Mouse (Mus musculus): Measurements from ENCODE around the gene Vmn2r16. TPM values are rescaled to one million over a fixed set of nuclear protein-coding genes. Genes with fewer than 3 reads are reported as not detected.

The Vmn2r16 gene
- not detected in 2 replicates for total RNA-seq (2014; rRNA removed)
- not detected in 2 replicates for polyA plus RNA-seq (2015; fragmentation: Nextera tagmentation; extraction: Ambion mirVana)

DNA sequence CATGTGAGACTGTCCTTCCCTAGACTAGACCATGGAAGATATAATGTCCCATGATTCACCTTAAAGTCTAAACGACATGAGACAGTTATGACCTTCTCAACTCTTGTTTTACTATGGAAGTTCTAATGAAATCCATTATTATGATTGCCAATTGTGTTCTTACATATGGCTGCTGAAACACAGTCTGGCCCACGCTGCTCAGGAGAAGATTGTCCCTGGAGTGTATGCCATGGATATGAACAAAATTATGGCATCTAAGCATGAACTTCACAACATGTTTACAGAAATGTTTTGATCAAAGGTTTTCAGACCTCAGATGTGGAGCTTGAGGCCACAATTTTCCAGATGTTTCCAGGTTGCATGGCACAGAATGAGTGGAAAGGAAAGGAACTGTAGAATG, at the start of gene Vmn2r16:
Gene Vmn2r16 (plus strand): TSS at position 301 of the 400 bp plus-strand sequence.
- no peak for TF ChIP-seq CTCF (IDR thresholded peaks at IDR 0.05; ENCODE audit: low read depth)
- no peak within 1 kb of the TSS for H3K9ac ChIP-seq

DNA sequence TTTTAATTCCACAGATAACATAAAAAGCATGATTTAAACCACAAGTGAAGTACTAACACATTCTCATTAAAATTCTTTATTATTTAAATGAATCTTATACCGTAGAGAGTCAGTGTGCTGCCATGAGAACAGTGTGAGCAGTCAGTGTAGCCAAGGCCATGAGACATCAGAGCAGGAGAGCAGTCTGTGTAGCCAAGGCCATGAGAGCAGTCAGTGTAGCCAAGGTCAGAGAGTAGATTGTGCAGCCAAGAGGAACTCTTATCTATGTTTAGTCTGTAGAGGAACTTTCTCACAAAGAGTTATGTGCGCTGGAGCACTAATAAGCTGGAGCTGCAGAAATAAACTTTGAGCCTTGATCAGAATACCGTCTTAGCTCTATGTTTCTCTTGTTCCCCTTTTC, 35.3 kb upstream of the Vmn2r16 start:
- Histone ChIP-seq H3K27ac (ENCODE audit: low read depth, low read length) (no peak overlapping the region), H3K36me3 (ENCODE audit: insufficient read depth) (no peaks in the 10 kb centered on the region), H3K9me3 (ENCODE audit: low read length) (no peaks in the 10 kb centered on the region), H3K4me3 (ENCODE audit: low read depth, low read length) (no peak overlapping the region), H3K9ac (no peak overlapping the region), H3K4me2 (ENCODE audit: low read depth) (no peak overlapping the region), H3K27me3 (ENCODE audit: insufficient read depth, low read length) (no peaks in the 10 kb centered on the region), H3K4me1 (ENCODE audit: insufficient read depth) (no peaks in the 10 kb centered on the region)
- 83% methylated on average over 3 of the region's 3 CpGs for WGBS
- DNase-seq (no peak), ATAC-seq (no peak)
- TF ChIP-seq CTCF (IDR thresholded peaks at IDR 0.05; ENCODE audit: low read depth) = no peak

More for the DNA sequence above, at the start of gene Vmn2r16:
- Histone ChIP-seq H3K9me3 (ENCODE audit: low read length) (peaks cover 7% of the 10 kb centered on the region; the same call in 1 of the 2 replicates), H3K27ac (ENCODE audit: low read depth, low read length) (no peak within 1 kb of the TSS), H3K4me1 (ENCODE audit: insufficient read depth) (no peaks in the 10 kb centered on the region), H3K27me3 (ENCODE audit: insufficient read depth, low read length) (no peaks in the 10 kb centered on the region), H3K4me3 (ENCODE audit: low read depth, low read length) (no peak within 1 kb of the TSS), H3K4me2 (ENCODE audit: low read depth) (no peak within 1 kb of the TSS), H3K36me3 (ENCODE audit: insufficient read depth) (no peaks in the 10 kb centered on the region)
- no peak for DNase-seq
- no peak for ATAC-seq
- WGBS = 49% methylated on average over 2 of the region's 2 CpGs

DNA sequence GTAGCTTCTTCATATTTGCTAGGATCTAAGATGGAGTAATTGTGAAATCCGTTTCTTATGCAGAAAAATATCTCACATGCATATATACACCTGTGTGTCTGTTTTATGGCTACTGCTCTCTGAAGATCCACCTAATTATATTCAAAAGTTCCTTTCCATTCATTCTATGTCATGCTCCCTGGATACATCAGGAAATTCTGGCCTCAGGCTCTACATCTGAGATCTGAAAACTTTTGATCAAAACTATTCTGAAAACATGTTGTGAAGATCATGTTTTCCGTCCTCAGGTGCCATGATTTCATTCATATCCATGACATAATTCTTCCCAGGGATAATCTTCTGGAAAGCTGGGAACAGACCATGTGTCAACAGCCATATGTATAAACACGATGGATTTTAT, 32.4 kb upstream of the Vmn2r16 start, which contains the start of gene Vmn2r15:
Gene Vmn2r15 (minus strand): TSS at position 101 of the 400 bp plus-strand sequence.
- H3K4me3 ChIP-seq (ENCODE audit: low read depth, low read length) = no peak within 1 kb of the TSS
- H3K36me3 ChIP-seq (ENCODE audit: insufficient read depth) = no peaks in the 10 kb centered on the region
- H3K27me3 ChIP-seq (ENCODE audit: insufficient read depth, low read length) = no peaks in the 10 kb centered on the region
- 57% methylated on average over 3 of the region's 3 CpGs for WGBS
- TF ChIP-seq CTCF (IDR thresholded peaks at IDR 0.05; ENCODE audit: low read depth) = no peak
- ATAC-seq = no peak
- DNase-seq = no peak
- no peak within 1 kb of the TSS for H3K4me2 ChIP-seq (ENCODE audit: low read depth)
- H3K9ac ChIP-seq = no peak within 1 kb of the TSS
- no peaks in the 10 kb centered on the region for H3K4me1 ChIP-seq (ENCODE audit: insufficient read depth)
- no peaks in the 10 kb centered on the region for H3K9me3 ChIP-seq (ENCODE audit: low read length)
- H3K27ac ChIP-seq (ENCODE audit: low read depth, low read length) = no peak within 1 kb of the TSS

DNA sequence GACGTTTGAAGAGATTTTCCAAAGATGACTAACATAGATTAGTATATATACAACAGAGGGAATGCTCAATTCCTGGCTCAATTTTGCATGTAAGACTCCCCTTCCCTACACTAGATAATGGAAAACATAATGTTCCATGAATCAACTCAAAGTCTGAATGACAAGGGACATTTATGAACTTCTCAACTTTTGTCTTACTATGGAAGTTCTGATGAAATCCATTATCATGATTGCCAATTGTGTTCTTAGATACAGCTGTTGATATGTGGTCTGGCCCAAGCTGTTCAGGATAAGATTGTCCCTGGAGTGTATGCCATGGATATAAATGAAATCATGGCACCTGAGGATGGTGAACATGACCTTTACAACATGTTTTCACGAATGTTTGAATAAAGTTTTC, 89.4 kb downstream of the Vmn2r16 start, which contains the start of gene Vmn2r17:
Gene Vmn2r17 (plus strand): TSS at position 301 of the 400 bp plus-strand sequence.
- 60% methylated on average over 2 of the region's 2 CpGs for WGBS
- ATAC-seq = no peak
- no peak for TF ChIP-seq CTCF (IDR thresholded peaks at IDR 0.05; ENCODE audit: low read depth)
- no peaks in the 10 kb centered on the region for H3K4me1 ChIP-seq (ENCODE audit: insufficient read depth)
- DNase-seq = no peak
- H3K4me2 ChIP-seq (ENCODE audit: low read depth) = no peak within 1 kb of the TSS
- H3K36me3 ChIP-seq (ENCODE audit: insufficient read depth) = no peaks in the 10 kb centered on the region
- H3K4me3 ChIP-seq (ENCODE audit: low read depth, low read length) = no peak within 1 kb of the TSS
- H3K9me3 ChIP-seq (ENCODE audit: low read length) = 0 out of 2 replicates have a peak, but pooled peaks cover 3% of the 10 kb centered on the region
- no peak within 1 kb of the TSS for H3K9ac ChIP-seq
- H3K27ac ChIP-seq (ENCODE audit: low read depth, low read length) = no peak within 1 kb of the TSS
- H3K27me3 ChIP-seq (ENCODE audit: insufficient read depth, low read length) = no peaks in the 10 kb centered on the region

Other genes with a start within 250 kb of the Vmn2r16 start
- gene Vmn2r12, start 232.2 kb upstream of the Vmn2r16 start, total RNA-seq (2014; rRNA removed) = not detected in 2 replicates
- not detected in 2 replicates for gene Vmn2r12, start 232.2 kb upstream of the Vmn2r16 start, polyA plus RNA-seq (2015; fragmentation: Nextera tagmentation; extraction: Ambion mirVana)
- gene Vmn2r13, start 138.0 kb upstream of the Vmn2r16 start, total RNA-seq (2014; rRNA removed) = not detected in 2 replicates
- not detected in 2 replicates for gene Vmn2r13, start 138.0 kb upstream of the Vmn2r16 start, polyA plus RNA-seq (2015; fragmentation: Nextera tagmentation; extraction: Ambion mirVana)
- not detected in 2 replicates for gene Vmn2r14, start 105.5 kb upstream of the Vmn2r16 start, total RNA-seq (2014; rRNA removed)
- not detected in 2 replicates for gene Vmn2r14, start 105.5 kb upstream of the Vmn2r16 start, polyA plus RNA-seq (2015; fragmentation: Nextera tagmentation; extraction: Ambion mirVana)
- gene Vmn2r15, start 32.5 kb upstream of the Vmn2r16 start, total RNA-seq (2014; rRNA removed) = not detected in 2 replicates
- gene Vmn2r15, start 32.5 kb upstream of the Vmn2r16 start, polyA plus RNA-seq (2015; fragmentation: Nextera tagmentation; extraction: Ambion mirVana) = not detected in 2 replicates
- gene Vmn2r17, start 89.5 kb downstream of the Vmn2r16 start, total RNA-seq (2014; rRNA removed) = not detected in 2 replicates
- gene Vmn2r17, start 89.5 kb downstream of the Vmn2r16 start, polyA plus RNA-seq (2015; fragmentation: Nextera tagmentation; extraction: Ambion mirVana) = not detected in 2 replicates
- gene Crlf2, start 228.8 kb downstream of the Vmn2r16 start, total RNA-seq (2014; rRNA removed) = 19.5 and 19.9 TPM in 2 replicates
- 23.8 and 25.1 TPM in 2 replicates for gene Crlf2, start 228.8 kb downstream of the Vmn2r16 start, polyA plus RNA-seq (2015; fragmentation: Nextera tagmentation; extraction: Ambion mirVana)

All from forebrain, postnatal 0 days (tissue).